Mouse (Mus musculus): ENCODE measurements around the gene E130311K13Rik. TPM values are rescaled to one million over a fixed set of nuclear protein-coding genes. Genes with fewer than 3 reads are reported as not detected.
A peak's percentile ranks its signal among the peaks of the same experiment; 100 is the strongest.

Gene E130311K13Rik
- polyA plus RNA-seq, 1 experiment from 2014 or later = 9.7 TPM

DNA sequence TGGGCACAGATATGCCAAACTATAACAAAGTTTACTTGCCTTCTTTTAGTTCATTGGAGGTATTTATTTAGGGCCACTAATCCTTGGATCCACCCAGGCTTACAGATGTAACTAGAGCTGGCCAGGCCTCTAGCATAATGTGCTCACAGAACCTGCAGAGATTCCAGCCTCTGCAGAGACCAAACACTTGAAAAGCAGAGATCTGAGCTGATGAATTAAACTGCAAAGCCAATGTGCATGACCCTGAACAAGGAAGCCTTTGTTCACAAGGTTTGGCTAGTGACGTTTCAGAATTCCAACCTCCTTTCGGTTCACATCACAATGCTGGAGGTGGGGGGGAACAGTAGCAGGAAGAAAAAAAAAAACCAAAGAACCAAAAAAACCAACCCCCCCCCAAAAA lies 58.0 kb downstream of the E130311K13Rik start:
- H3K9ac ChIP-seq (ENCODE audit: low read depth, low read length) = no peak overlapping the region
- H3K4me2 ChIP-seq (ENCODE audit: low read length) = no peak overlapping the region
- no peak overlapping the region for H3K4me3 ChIP-seq (ENCODE audit: low read length)
- WGBS = 10% methylated on average over 2 of the region's 2 CpGs
- H3K9me3 ChIP-seq (ENCODE audit: control insufficient read depth, low read length) = no peaks in the 10 kb centered on the region
- no peaks in the 10 kb centered on the region for H3K4me1 ChIP-seq (ENCODE audit: control insufficient read depth, insufficient read depth, low read depth, low read length)
- H3K27ac ChIP-seq (ENCODE audit: low read depth, low read length) = no peak overlapping the region
- H3K27me3 ChIP-seq (replicated peaks; ENCODE audit: control insufficient read depth, insufficient read depth, low read length) = no peaks in the 10 kb centered on the region
- H3K36me3 ChIP-seq (ENCODE audit: control insufficient read depth, insufficient read depth, low read length) = no peaks in the 10 kb centered on the region
- 0 out of 2 replicates have a peak, but pooled peaks have one; percentile 59 for ATAC-seq

DNA sequence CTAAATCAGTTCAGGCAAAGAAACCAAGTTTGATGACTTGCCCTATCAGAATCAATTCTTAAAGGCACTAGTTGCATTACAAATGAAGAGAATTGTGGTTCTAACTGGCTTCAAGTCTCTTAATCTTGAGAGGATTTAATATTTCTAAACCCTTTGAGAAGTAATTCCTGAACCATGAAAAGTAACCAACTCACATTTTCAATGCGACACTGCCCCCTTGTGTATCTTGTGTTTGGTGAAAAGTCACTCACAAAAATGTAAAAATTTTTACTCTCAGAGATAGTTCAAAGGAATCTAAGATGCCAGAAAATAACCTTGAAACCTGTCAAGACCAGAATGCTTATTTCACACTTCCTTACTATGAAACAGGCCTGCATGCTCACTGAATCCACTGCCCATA lies 61.0 kb downstream of the E130311K13Rik start:
- Histone ChIP-seq H3K27ac (ENCODE audit: low read depth, low read length) (no peak overlapping the region), H3K36me3 (ENCODE audit: control insufficient read depth, insufficient read depth, low read length) (no peaks in the 10 kb centered on the region), H3K4me2 (ENCODE audit: low read length) (no peak overlapping the region), H3K4me3 (ENCODE audit: low read length) (no peak overlapping the region), H3K9me3 (ENCODE audit: control insufficient read depth, low read length) (no peaks in the 10 kb centered on the region), H3K27me3 (replicated peaks; ENCODE audit: control insufficient read depth, insufficient read depth, low read length) (no peaks in the 10 kb centered on the region), H3K4me1 (ENCODE audit: control insufficient read depth, insufficient read depth, low read depth, low read length) (no peaks in the 10 kb centered on the region), H3K9ac (ENCODE audit: low read depth, low read length) (no peak overlapping the region)
- ATAC-seq = 0 out of 2 replicates have a peak, but pooled peaks have one; percentile 46
- 79% methylated on average over 1 of the region's 1 CpGs for WGBS

DNA sequence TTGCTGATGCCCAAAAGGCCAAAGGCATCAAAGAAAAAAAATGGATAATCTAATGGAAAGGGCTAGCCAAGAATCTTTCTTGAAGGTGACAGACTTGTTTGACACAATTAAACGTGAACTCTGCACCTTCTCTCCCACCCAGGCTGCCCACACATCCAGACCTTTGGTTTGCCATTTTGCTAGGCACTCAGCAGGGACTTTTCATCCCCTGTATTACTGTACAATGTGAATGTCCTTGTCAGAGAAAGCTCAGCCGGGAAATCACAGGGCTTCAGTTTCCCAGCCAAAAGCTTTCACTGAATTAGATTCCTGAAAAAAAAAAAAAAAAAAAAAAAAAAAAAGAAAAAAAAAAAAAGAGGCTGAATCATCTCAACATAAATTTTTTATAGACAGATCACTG lies 64.2 kb downstream of the E130311K13Rik start:
- no peak for ATAC-seq
- no peaks in the 10 kb centered on the region for H3K9me3 ChIP-seq (ENCODE audit: control insufficient read depth, low read length)
- no peaks in the 10 kb centered on the region for H3K36me3 ChIP-seq (ENCODE audit: control insufficient read depth, insufficient read depth, low read length)
- H3K9ac ChIP-seq (ENCODE audit: low read depth, low read length) = no peak overlapping the region
- H3K4me2 ChIP-seq (ENCODE audit: low read length) = no peak overlapping the region
- 41% methylated on average over 2 of the region's 2 CpGs for WGBS
- H3K4me1 ChIP-seq (ENCODE audit: control insufficient read depth, insufficient read depth, low read depth, low read length) = no peaks in the 10 kb centered on the region
- H3K27ac ChIP-seq (ENCODE audit: low read depth, low read length) = no peak overlapping the region
- H3K27me3 ChIP-seq (replicated peaks; ENCODE audit: control insufficient read depth, insufficient read depth, low read length) = no peaks in the 10 kb centered on the region
- no peak overlapping the region for H3K4me3 ChIP-seq (ENCODE audit: low read length)

Other genes with a start within 250 kb of the E130311K13Rik start
- gene Plch1, start 30.0 kb downstream of the E130311K13Rik start, polyA plus RNA-seq (2015; fragmentation: Nextera tagmentation; extraction: Ambion mirVana) = 4.4 and 7.4 TPM in 2 replicates
- gene Slc33a1, start 35.3 kb upstream of the E130311K13Rik start, polyA plus RNA-seq (2015; fragmentation: Nextera tagmentation; extraction: Ambion mirVana) = 20.4 and 21.8 TPM in 2 replicates
- 39.9 and 43.0 TPM in 2 replicates for gene Gmps, start 46.6 kb upstream of the E130311K13Rik start, polyA plus RNA-seq (2015; fragmentation: Nextera tagmentation; extraction: Ambion mirVana)
- 0.10 and 0.12 TPM in 2 replicates for gene Vmn2r1, start 152.1 kb upstream of the E130311K13Rik start, polyA plus RNA-seq (2015; fragmentation: Nextera tagmentation; extraction: Ambion mirVana)
- gene Vmn2r2, start 212.5 kb upstream of the E130311K13Rik start, polyA plus RNA-seq (2015; fragmentation: Nextera tagmentation; extraction: Ambion mirVana) = 0.05 and 0.08 TPM in 2 replicates

All from hindbrain, embryonic 16.5 days (tissue).